Mouse (Mus musculus): ENCODE results near the gene Rab5b. TPM values are rescaled to one million over a fixed set of nuclear protein-coding genes. Genes with fewer than 3 reads are reported as not detected.

Rab5b gene
- polyA plus RNA-seq, 1 experiment from 2014 or later: 60.5 TPM

DNA sequence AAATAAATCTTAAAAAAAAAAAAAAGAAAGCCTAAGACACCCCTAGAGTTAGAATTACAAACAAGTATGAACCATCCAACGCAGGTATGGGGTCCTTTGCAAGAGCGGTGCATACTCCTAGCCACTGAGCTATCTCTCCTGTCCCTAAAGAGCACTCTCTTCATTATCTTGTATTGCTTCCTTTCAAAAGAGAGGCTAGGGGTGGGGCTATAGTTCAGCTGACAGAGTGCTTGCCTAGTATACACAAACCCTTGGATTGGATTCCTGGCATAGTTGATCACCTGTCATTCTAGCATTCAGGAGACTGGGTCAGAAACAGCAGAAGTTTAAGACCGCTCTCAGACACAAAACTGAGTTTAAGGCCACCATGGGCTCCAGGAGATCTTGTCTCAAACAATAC is 40.8 kb downstream of the Rab5b start:
- Histone ChIP-seq H3K4me2 (replicated peaks) (no peak overlapping the region), H3K27ac (no peak overlapping the region), H3K9ac (no peak overlapping the region), H3K4me3 (replicated peaks) (no peak overlapping the region), H3K36me3 (no peaks in the 10 kb centered on the region), H3K27me3 (replicated peaks) (no peaks in the 10 kb centered on the region), H3K4me1 (replicated peaks) (no peaks in the 10 kb centered on the region), H3K9me3 (no peaks in the 10 kb centered on the region)
- WGBS: 51% methylated on average over 3 of the region's 3 CpGs
- peak; percentile 67; the same call in 1 of the 2 replicates for ATAC-seq

DNA sequence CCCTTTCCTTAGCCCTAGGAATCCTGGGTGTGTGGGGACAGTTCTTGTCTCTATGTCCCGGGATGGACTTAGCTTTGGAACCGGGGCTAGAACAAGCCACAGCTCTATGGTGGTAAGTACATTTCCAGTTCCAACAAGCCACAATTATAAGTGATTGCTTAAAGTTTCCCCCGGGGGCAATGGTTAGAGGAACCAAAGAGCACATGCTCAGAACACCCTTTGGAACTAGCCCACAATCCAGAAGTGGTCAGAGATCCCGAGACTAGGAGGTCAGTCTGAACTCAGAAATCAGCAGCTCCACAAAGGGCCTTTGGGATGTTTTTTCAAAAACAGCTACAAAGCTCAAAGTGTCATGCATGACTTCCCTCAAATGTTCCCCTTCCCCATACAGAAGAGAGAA is 42.2 kb downstream of the Rab5b start:
- Histone ChIP-seq H3K9me3 (no peaks in the 10 kb centered on the region), H3K4me2 (replicated peaks) (no peak overlapping the region), H3K27ac (no peak overlapping the region), H3K27me3 (replicated peaks) (no peaks in the 10 kb centered on the region), H3K4me1 (replicated peaks) (no peaks in the 10 kb centered on the region), H3K9ac (no peak overlapping the region), H3K4me3 (replicated peaks) (no peak overlapping the region), H3K36me3 (no peaks in the 10 kb centered on the region)
- ATAC-seq: no peak
- 81% methylated on average over 4 of the region's 4 CpGs for WGBS

DNA sequence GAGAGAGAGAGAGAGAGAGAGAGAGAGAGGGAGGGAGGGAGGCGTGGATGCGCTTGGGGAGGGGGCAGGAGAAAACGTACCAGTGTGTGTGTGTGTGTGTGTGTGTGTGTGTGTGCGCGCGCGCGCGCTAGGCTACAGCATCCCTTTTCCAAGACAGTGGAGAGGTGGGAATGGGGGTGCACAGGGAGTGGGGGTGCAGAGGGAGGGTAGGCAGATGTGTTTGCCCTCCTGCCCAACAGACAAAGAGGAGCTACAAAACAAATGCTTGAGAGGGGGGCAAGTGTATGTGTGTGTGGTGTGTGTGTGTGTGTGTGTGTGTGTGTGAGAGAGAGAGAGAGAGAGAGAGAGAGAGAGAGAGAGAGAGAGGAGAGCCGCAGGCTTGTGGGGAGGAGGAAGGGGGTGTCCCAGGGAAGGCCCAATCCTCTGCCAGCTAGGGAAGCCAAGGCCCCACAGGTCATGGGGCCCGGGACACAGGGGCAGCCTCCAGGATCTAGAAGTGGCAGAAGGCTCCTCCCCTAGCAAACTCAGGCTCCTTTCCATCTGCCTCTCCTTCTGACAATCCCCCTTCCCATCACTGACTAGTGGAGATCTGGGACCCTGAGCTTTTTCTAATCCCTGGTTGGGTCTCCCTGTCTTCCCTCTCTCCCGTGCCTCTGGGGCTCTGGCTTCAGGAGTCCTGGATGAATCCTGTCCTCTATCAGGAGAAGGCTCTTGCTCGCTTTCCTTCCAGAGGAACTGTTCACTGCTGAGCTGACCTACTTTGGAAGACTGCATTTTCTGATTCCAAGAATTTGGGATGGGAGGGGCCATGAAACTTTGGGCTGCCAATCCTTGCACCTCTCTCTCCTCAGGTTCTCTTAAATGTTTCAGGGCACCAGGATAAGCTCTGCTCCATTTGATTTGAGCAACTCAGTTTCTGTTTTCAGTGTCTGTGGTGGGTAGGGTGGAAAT is 49.6 kb downstream of the Rab5b start:
- peak; percentile 67 for ATAC-seq
- Histone ChIP-seq H3K4me1 (replicated peaks) (peaks cover 14% of the 10 kb centered on the region), H3K4me3 (replicated peaks) (peak overlapping the region; percentile 50), H3K27ac (0 out of 2 replicates have a peak overlapping the region, but pooled peaks have one; percentile 36), H3K4me2 (replicated peaks) (peak overlapping the region; percentile 92), H3K9me3 (no peaks in the 10 kb centered on the region), H3K9ac (peak overlapping the region; percentile 23; the same call in 1 of the 2 replicates), H3K27me3 (replicated peaks) (no peaks in the 10 kb centered on the region), H3K36me3 (no peaks in the 10 kb centered on the region)
- WGBS: 16% methylated on average over 11 of the region's 13 CpGs

DNA sequence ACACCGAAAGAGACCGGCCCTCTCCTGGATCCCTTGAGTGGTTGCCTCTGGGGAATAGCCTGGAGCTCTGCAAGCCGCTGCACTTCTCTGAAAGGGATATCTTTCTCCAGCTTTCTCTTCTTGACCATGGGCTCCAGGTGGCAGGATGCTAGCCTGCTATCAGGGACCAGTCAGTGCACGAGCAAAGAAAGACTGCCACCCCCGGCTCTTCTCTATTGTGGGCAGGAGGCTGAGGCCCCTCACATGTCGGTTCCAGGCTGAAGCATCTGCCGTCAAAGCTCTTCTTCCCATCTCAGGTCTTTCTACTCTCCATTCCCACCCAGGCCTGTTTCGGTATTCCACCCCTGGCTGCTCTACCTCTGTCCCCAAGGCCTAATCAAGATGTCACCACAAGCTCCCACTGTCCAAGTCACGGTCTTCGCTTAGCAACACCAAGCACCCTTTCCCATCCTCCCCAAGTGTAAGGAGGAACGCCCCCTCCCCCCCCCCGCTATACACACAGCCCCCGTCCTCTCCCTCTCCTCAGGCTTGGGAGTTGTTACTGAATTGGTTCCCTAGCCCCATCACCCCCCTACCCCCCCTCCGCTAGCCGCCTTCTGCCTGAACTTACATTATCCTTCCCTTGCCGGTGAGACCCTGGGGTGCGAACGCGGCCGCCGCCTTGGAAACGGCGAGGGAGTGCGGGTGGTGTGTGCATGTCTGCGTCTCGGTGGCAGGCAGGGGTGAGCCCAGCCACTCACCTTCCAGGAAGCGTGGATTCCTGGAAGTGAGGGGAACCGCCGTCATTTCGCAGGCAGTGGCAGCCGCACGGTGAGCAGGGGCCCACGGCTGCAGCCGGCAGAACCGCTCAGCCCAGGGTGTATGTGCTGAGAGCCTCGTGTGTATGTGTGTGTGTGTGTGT is 50.7 kb downstream of the Rab5b start, which contains the start of gene Ikzf4:
Gene Ikzf4, minus strand, starts transcription at position 881 of the 901 bp plus-strand sequence.
- H3K4me3 ChIP-seq (replicated peaks): peak within 1 kb of the TSS; percentile 50
- H3K9me3 ChIP-seq: no peaks in the 10 kb centered on the region
- H3K27ac ChIP-seq: peak within 1 kb of the TSS; percentile 56; the same call in 1 of the 2 replicates
- H3K36me3 ChIP-seq: no peaks in the 10 kb centered on the region
- 10% methylated on average over 36 of the region's 36 CpGs for WGBS
- no peaks in the 10 kb centered on the region for H3K27me3 ChIP-seq (replicated peaks)
- H3K4me1 ChIP-seq (replicated peaks): peaks cover 14% of the 10 kb centered on the region
- ATAC-seq: peak; percentile 84
- peak within 1 kb of the TSS; percentile 92 for H3K4me2 ChIP-seq (replicated peaks)
- peak within 1 kb of the TSS; percentile 66 for H3K9ac ChIP-seq

DNA sequence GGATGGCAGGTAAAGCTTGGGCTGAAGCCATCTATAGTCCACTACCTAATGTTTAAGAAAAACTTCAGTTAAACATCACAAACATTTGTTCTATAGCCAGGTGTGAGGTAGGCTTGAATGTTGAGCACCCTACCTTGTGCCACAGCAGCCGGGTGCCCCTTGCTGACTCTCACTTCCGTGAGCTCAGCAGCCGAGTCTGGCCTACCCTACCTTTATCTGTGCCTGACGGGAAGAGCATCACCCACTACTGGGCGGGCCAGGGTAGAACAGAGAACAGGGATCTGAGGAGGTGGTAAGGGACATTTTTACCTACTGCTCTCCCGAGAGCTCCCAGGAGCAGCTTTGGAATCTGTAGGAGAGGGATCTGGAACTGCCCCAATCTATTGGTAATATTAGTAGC is 53.3 kb downstream of the Rab5b start:
- Histone ChIP-seq H3K36me3 (no peaks in the 10 kb centered on the region), H3K4me2 (replicated peaks) (no peak overlapping the region), H3K27ac (no peak overlapping the region), H3K9ac (no peak overlapping the region), H3K4me3 (replicated peaks) (no peak overlapping the region), H3K27me3 (replicated peaks) (no peaks in the 10 kb centered on the region), H3K4me1 (replicated peaks) (peaks cover 14% of the 10 kb centered on the region), H3K9me3 (no peaks in the 10 kb centered on the region)
- no peak for ATAC-seq
- WGBS: 91% methylated on average over 6 of the region's 6 CpGs

DNA sequence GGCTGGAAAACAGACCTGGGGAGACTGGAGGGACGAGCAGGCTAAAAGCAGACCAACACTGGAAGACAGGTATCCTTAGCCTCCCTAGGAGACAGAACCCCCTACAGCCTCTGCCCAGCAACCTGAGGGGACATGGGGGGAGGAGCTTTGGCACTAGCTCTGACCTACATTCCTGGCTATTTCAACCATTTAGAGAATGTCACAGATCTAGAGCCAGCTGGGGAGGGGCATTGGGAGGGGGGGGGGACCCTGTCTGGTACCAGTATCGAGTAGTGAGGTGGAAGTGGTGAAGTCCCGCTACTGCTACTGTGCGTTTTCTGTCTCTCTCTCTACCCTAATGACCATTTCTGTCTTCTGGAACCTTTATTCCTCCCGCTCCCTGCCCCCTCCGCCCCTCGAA is 54.2 kb downstream of the Rab5b start:
- H3K27ac ChIP-seq: no peak overlapping the region
- H3K4me2 ChIP-seq (replicated peaks): no peak overlapping the region
- peaks cover 12% of the 10 kb centered on the region for H3K4me1 ChIP-seq (replicated peaks)
- no peaks in the 10 kb centered on the region for H3K36me3 ChIP-seq
- 77% methylated on average over 7 of the region's 7 CpGs for WGBS
- H3K27me3 ChIP-seq (replicated peaks): no peaks in the 10 kb centered on the region
- H3K9ac ChIP-seq: no peak overlapping the region
- no peak for ATAC-seq
- H3K4me3 ChIP-seq (replicated peaks): no peak overlapping the region
- no peaks in the 10 kb centered on the region for H3K9me3 ChIP-seq

DNA sequence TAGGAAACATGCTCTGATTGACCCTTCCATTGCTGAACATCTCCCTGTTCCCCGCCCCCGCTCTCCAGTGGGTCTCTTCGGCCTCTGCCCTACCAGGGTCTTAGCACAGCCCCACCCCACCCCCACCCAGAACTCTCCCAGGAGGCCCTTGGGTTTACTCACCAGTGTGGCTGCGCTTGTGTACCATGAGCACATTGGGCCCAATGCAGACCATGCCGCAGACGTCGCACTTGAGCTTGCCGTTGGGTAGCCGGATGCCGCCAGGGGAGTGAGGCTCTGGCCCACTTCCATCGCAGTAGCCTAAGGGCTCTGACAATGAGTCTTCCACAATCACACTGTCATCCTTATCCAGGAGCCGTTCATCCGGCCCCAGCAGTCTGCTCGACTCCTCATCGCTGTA is 55.2 kb downstream of the Rab5b start:
- Histone ChIP-seq H3K4me2 (replicated peaks) (no peak overlapping the region), H3K9ac (no peak overlapping the region), H3K4me1 (replicated peaks) (peaks cover 6% of the 10 kb centered on the region; the same call in 1 of the 2 replicates), H3K36me3 (no peaks in the 10 kb centered on the region), H3K4me3 (replicated peaks) (no peak overlapping the region), H3K27me3 (replicated peaks) (no peaks in the 10 kb centered on the region), H3K27ac (no peak overlapping the region), H3K9me3 (no peaks in the 10 kb centered on the region)
- 93% methylated on average over 15 of the region's 15 CpGs for WGBS
- no peak for ATAC-seq

DNA sequence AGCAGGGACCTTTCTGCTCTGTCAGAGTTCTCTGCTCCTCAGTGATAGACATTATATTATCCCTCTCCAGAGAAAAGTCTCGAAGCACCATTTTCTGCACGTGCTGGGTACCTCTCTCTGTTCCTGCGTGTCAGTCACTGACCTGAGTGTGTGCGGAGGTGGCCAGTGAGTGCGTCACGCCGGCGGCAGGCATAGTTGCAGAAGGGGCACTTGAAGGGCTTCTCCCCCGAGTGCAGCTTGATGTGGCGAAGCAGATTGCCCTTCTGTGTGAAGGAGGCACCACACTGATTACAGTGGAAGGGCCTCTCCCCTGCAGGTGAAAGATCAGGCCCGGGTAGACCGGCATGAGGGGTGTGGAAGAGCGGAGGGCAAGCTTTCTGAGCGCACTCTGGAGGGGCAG is 56.1 kb downstream of the Rab5b start:
- no peaks in the 10 kb centered on the region for H3K27me3 ChIP-seq (replicated peaks)
- H3K4me3 ChIP-seq (replicated peaks): no peak overlapping the region
- no peak for ATAC-seq
- no peaks in the 10 kb centered on the region for H3K36me3 ChIP-seq
- H3K4me1 ChIP-seq (replicated peaks): 0 out of 2 replicates have a peak, but pooled peaks cover 2% of the 10 kb centered on the region
- H3K9me3 ChIP-seq: no peaks in the 10 kb centered on the region
- H3K27ac ChIP-seq: no peak overlapping the region
- H3K4me2 ChIP-seq (replicated peaks): no peak overlapping the region
- 84% methylated on average over 14 of the region's 14 CpGs for WGBS
- no peak overlapping the region for H3K9ac ChIP-seq

DNA sequence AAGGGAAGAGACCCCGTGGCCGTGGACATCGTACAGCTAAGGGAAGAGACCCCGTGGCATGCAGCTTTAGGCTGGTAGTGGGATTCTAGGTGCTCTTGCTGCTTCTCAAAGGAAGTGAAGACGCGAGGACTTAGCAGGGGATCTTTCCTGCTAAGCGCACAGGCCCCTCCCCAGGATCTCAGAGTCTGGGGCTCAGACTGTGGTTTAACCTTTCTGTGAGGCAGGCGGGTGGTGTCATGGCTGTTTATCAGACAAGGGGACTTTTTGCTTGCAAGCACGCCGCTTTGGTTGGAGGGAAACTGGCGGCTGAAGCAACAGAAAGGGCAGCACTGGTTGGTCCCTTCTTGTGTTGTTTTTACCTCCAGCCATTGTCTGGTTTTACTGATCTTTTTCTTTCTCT is 59.1 kb downstream of the Rab5b start:
- ATAC-seq: no peak
- no peak overlapping the region for H3K4me2 ChIP-seq (replicated peaks)
- H3K27me3 ChIP-seq (replicated peaks): no peaks in the 10 kb centered on the region
- no peaks in the 10 kb centered on the region for H3K9me3 ChIP-seq
- H3K9ac ChIP-seq: no peak overlapping the region
- no peak overlapping the region for H3K4me3 ChIP-seq (replicated peaks)
- 28% methylated on average over 11 of the region's 11 CpGs for WGBS
- H3K27ac ChIP-seq: no peak overlapping the region
- H3K36me3 ChIP-seq: no peaks in the 10 kb centered on the region
- H3K4me1 ChIP-seq (replicated peaks): no peaks in the 10 kb centered on the region

DNA sequence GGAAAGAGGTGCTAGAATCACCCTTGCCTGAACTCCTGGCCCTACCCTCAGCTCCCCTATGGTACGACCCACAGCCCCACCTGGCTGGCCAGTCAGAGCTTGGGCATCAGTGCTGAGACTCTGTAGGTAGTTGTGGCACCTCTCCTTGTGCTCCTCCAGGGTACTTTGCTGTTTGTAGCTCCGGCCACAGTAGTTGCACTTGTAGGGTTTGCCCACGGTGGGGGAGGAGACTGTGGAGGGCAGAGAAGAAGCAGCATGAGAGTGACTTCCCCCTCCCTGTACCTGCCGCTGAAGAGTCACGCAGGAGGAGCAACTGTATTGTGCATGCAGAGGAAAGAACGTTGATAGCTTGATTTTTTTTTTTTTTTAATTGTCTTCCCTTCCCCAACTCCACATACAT is 59.5 kb downstream of the Rab5b start:
- WGBS: 59% methylated on average over 5 of the region's 6 CpGs
- Histone ChIP-seq H3K4me3 (replicated peaks) (no peak overlapping the region), H3K9me3 (no peaks in the 10 kb centered on the region), H3K9ac (no peak overlapping the region), H3K27me3 (replicated peaks) (no peaks in the 10 kb centered on the region), H3K4me2 (replicated peaks) (no peak overlapping the region), H3K4me1 (replicated peaks) (no peaks in the 10 kb centered on the region), H3K27ac (no peak overlapping the region), H3K36me3 (no peaks in the 10 kb centered on the region)
- ATAC-seq: no peak

DNA sequence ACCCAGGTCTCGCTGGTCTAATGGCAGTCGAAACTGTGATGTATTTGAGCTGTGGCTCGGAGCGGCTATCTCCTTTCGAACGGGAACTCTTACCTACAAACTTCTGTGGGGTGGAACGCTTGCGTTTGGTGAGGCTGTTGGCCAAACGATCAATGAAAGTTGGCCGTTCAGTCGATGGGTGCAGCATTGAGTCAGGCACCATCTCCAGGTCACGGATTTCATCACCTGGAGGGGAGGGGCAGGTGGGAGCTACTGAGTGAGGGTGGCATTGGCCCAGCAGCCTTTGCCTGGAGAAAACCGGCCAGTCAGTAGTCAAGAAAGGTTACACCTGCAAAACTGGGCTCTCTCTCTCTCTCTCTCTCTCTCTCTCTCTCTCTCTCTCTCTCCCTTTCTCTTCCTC is 60.4 kb downstream of the Rab5b start:
- no peaks in the 10 kb centered on the region for H3K9me3 ChIP-seq
- WGBS: 95% methylated on average over 13 of the region's 13 CpGs
- no peak overlapping the region for H3K4me3 ChIP-seq (replicated peaks)
- H3K9ac ChIP-seq: no peak overlapping the region
- ATAC-seq: no peak
- H3K27me3 ChIP-seq (replicated peaks): no peaks in the 10 kb centered on the region
- no peak overlapping the region for H3K4me2 ChIP-seq (replicated peaks)
- no peak overlapping the region for H3K27ac ChIP-seq
- no peaks in the 10 kb centered on the region for H3K4me1 ChIP-seq (replicated peaks)
- H3K36me3 ChIP-seq: no peaks in the 10 kb centered on the region

DNA sequence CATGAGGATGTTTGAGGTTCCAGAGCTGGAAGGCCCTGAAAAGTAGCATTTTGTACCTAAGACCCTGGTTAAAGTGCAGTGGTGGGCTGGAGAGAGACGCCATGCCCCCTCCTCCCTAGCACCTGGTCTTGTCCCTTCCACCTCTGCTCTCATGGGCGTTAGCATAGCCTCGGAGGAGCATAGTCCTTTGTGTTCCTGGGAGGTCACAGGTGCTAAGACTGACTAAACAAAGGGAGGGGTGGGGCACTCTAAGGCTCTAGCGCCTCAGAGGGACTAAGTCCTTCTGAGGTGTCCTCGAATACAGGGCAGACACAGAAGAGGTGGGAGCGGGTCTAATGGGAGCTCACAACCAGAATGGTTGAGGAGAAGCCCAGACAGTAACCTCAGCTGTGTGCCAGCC is 64.5 kb downstream of the Rab5b start:
- Histone ChIP-seq H3K36me3 (no peaks in the 10 kb centered on the region), H3K9me3 (no peaks in the 10 kb centered on the region), H3K4me2 (replicated peaks) (no peak overlapping the region), H3K4me1 (replicated peaks) (no peaks in the 10 kb centered on the region), H3K27ac (no peak overlapping the region), H3K9ac (no peak overlapping the region), H3K4me3 (replicated peaks) (no peak overlapping the region), H3K27me3 (replicated peaks) (no peaks in the 10 kb centered on the region)
- 24% methylated on average over 6 of the region's 6 CpGs for WGBS
- peak; percentile 34 for ATAC-seq
